Mouse (Mus musculus): ENCODE data around the gene Apol8. TPM values are rescaled to one million over a fixed set of nuclear protein-coding genes. Genes with fewer than 3 reads are reported as not detected.

The Apol8 gene
- total and polyA plus RNA-seq, 3 experiments, result 0.14 to 0.15 TPM; not detected in 1

DNA sequence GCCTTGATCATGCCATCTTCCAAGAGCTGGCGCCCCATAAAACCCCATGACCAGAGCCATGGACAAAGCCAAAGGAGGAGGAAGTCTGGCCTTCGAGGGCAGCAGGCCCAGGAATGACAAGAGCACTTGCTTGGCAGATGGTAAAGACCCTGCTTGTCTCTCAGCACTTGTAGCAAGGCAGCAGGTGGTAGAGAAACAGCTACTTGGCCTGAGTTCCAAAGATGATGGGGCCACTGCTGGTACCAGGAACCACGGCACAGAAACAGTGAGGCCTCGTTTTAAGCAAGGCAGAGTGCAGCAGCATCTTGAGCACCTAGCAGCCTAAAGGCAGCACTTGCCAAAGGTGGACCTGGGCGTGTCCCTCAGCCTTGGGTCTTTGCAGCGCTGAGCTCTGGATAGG lies 31.6 kb upstream of the Apol8 start:
- H3K4me3 ChIP-seq (replicated peaks in 1 of 3; ENCODE audit: low read depth in 2 of 3, low read length in 2 of 3, poor library complexity in 1 of 3), result no peak overlapping the region
- no peak overlapping the region for H3K9ac ChIP-seq (ENCODE audit: insufficient read depth, low read depth)
- H3K27ac ChIP-seq (ENCODE audit: insufficient read depth, low read depth), result no peak overlapping the region
- H3K27me3 ChIP-seq (replicated peaks), result no peaks in the 10 kb centered on the region
- no peak for DNase-seq (ENCODE audit: extremely low read depth)
- H3K9me3 ChIP-seq (replicated peaks; ENCODE audit: low read length), result no peaks in the 10 kb centered on the region
- H3K36me3 ChIP-seq (replicated peaks in 1 of 2; ENCODE audit: control insufficient read depth in 1 of 2, insufficient read depth in 1 of 2, low read length in 1 of 2), result peaks cover 96 to 100% of the 10 kb centered on the region in 2 experiments
- peaks cover 6% of the 10 kb centered on the region; the same call in 1 of the 2 replicates for H3K79me2 ChIP-seq (replicated peaks; ENCODE audit: control insufficient read depth, extremely low read depth, insufficient read depth, poor library complexity, severe bottlenecking)
- no peak overlapping the region for H3K4me2 ChIP-seq (ENCODE audit: insufficient read depth, low read depth, poor library complexity, severe bottlenecking)
- dilution Hi-C loops (cut with MboI; ENCODE audit: extremely low pct_ligation_motif_present, extremely low pct_unique_long_range_greater_than_20kb, low sequenced_read_pairs) (no loop called here), in situ Hi-C loops (cut with MboI; ENCODE audit: low pct_ligation_motif_present, low pct_unique_long_range_greater_than_20kb, low sequenced_read_pairs) (loop anchor here (5.0 kb wide), 1 partner anchor 54 kb away; the partner anchor contains the start of gene Myh9)
- no peaks in the 10 kb centered on the region for H3K4me1 ChIP-seq (ENCODE audit: control insufficient read depth in 1 of 2, insufficient read depth in 2 of 2)
- TF ChIP-seq NELFE (IDR thresholded peaks at IDR 0.05; ENCODE audit: low read depth, low read length) (no peak), CTCF (conservative IDR thresholded peaks at IDR 0.05 in 1 of 2, IDR thresholded peaks at IDR 0.05 in 1 of 2; ENCODE audit: low read depth in 2 of 2, low read length in 2 of 2) (no peak), MAX (IDR thresholded peaks at IDR 0.05; ENCODE audit: low read length) (no peak), USF1 (IDR thresholded peaks at IDR 0.05; ENCODE audit: low read depth, low read length) (no peak), ELF1 (IDR thresholded peaks at IDR 0.05; ENCODE audit: low read depth, low read length) (no peak), SIN3A (IDR thresholded peaks at IDR 0.05; ENCODE audit: low read length) (no peak), ZNF384 (IDR thresholded peaks at IDR 0.05; ENCODE audit: low read depth, low read length) (no peak), BHLHE40 (IDR thresholded peaks at IDR 0.05; ENCODE audit: low read depth, low read length) (no peak), MYC (IDR thresholded peaks at IDR 0.05; ENCODE audit: low read depth, low read length) (no peak), ETS1 (conservative IDR thresholded peaks at IDR 0.05; ENCODE audit: low read depth, low read length) (no peak), NRF1 (IDR thresholded peaks at IDR 0.05; ENCODE audit: low read depth, low read length) (no peak), ZC3H11A (IDR thresholded peaks at IDR 0.05; ENCODE audit: low read depth, low read length) (no peak), UBTF (IDR thresholded peaks at IDR 0.05; ENCODE audit: low read depth, low read length) (no peak), RAD21 (IDR thresholded peaks at IDR 0.05; ENCODE audit: low read depth, low read length) (no peak), GABPA (IDR thresholded peaks at IDR 0.05; ENCODE audit: insufficient replicate concordance, low read depth, low read length) (no peak), POLR2AphosphoS2 (IDR thresholded peaks at IDR 0.05; ENCODE audit: low read depth, low read length) (no peak), CHD1 (IDR thresholded peaks at IDR 0.05; ENCODE audit: low read depth, low read length) (no peak), TCF12 (IDR thresholded peaks at IDR 0.05; ENCODE audit: low read depth, low read length) (no peak), JUND (conservative IDR thresholded peaks at IDR 0.05; ENCODE audit: low read depth, low read length) (no peak)

DNA sequence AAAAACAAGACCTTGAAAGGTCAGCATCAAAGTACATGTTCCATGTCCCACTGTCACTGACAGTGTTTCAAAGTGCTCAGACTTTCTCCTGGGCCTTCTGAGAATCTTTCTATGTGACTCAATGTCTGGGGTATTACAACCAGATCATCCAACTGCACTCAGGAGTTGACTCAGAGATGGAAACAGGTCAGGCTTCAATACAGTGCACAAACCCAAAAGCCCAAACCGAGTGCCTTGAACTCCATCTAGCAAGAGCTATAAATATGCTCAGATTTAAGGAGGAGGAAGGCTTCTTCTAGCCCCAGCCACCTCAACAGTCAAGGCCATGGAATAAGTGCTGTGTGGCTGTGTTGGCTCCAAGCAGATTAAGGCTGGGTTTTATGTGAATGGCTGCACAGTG lies 29.0 kb upstream of the Apol8 start:
- no peak for DNase-seq (ENCODE audit: extremely low read depth)
- in situ Hi-C loops (cut with MboI; ENCODE audit: low pct_ligation_motif_present, low pct_unique_long_range_greater_than_20kb, low sequenced_read_pairs), result loop anchor here (5.0 kb wide), 1 partner anchor 56 kb away; the partner anchor contains the start of gene Myh9
- TF ChIP-seq TCF12 (IDR thresholded peaks at IDR 0.05; ENCODE audit: low read depth, low read length) (no peak), KAT2A (IDR thresholded peaks at IDR 0.05; ENCODE audit: insufficient replicate concordance, low read length) (no peak), NELFE (IDR thresholded peaks at IDR 0.05; ENCODE audit: low read depth, low read length) (no peak), RAD21 (IDR thresholded peaks at IDR 0.05; ENCODE audit: low read depth, low read length) (no peak), USF1 (IDR thresholded peaks at IDR 0.05; ENCODE audit: low read depth, low read length) (no peak), USF2 (conservative IDR thresholded peaks at IDR 0.05; ENCODE audit: low read depth, low read length) (no peak), JUND (conservative IDR thresholded peaks at IDR 0.05; ENCODE audit: low read depth, low read length) (no peak), CHD1 (IDR thresholded peaks at IDR 0.05; ENCODE audit: low read depth, low read length) (no peak), MAFK (IDR thresholded peaks at IDR 0.05; ENCODE audit: insufficient replicate concordance, low read length) (no peak), SMC3 (IDR thresholded peaks at IDR 0.05; ENCODE audit: low read depth, low read length) (no peak), GABPA (IDR thresholded peaks at IDR 0.05; ENCODE audit: insufficient replicate concordance, low read depth, low read length) (no peak), MAZ (IDR thresholded peaks at IDR 0.05; ENCODE audit: low read depth, low read length) (no peak), PAX5 (IDR thresholded peaks at IDR 0.05; ENCODE audit: low read length) (no peak), CHD2 (IDR thresholded peaks at IDR 0.05; ENCODE audit: low read length) (no peak), UBTF (IDR thresholded peaks at IDR 0.05; ENCODE audit: low read depth, low read length) (no peak), CTCF (conservative IDR thresholded peaks at IDR 0.05 in 1 of 2, IDR thresholded peaks at IDR 0.05 in 1 of 2; ENCODE audit: low read depth in 2 of 2, low read length in 2 of 2) (no peak), ZMIZ1 (IDR thresholded peaks at IDR 0.05; ENCODE audit: low read depth, low read length) (no peak)
- Histone ChIP-seq H3K9me3 (replicated peaks; ENCODE audit: low read length) (no peaks in the 10 kb centered on the region), H3K4me1 (ENCODE audit: control insufficient read depth in 1 of 2, insufficient read depth in 2 of 2) (no peaks in the 10 kb centered on the region), H3K36me3 (replicated peaks in 1 of 2; ENCODE audit: control insufficient read depth in 1 of 2, insufficient read depth in 1 of 2, low read length in 1 of 2) (peaks cover 98 to 100% of the 10 kb centered on the region in 2 experiments), H3K79me2 (replicated peaks; ENCODE audit: control insufficient read depth, extremely low read depth, insufficient read depth, poor library complexity, severe bottlenecking) (no peaks in the 10 kb centered on the region), H3K4me2 (ENCODE audit: insufficient read depth, low read depth, poor library complexity, severe bottlenecking) (no peak overlapping the region), H3K9ac (ENCODE audit: insufficient read depth, low read depth) (no peak overlapping the region), H3K27ac (ENCODE audit: insufficient read depth, low read depth) (no peak overlapping the region), H3K27me3 (replicated peaks) (no peaks in the 10 kb centered on the region), H3K4me3 (replicated peaks in 1 of 3; ENCODE audit: low read depth in 2 of 3, low read length in 2 of 3, poor library complexity in 1 of 3) (no peak overlapping the region)
- dilution Hi-C loops (cut with MboI; ENCODE audit: extremely low pct_ligation_motif_present, extremely low pct_unique_long_range_greater_than_20kb, low sequenced_read_pairs), result no loop called here

Data from CH12.LX (cell line).